Mouse (Mus musculus): ENCODE results near the gene Atp6v1g1.

GRCm38 (mm10) chr4:63582580-63582979 is 38.0 kb downstream of the Atp6v1g1 start:
- TF ChIP-seq ZNF384 (IDR thresholded peaks at IDR 0.05; ENCODE audit: low read depth, low read length): no peak
- TF ChIP-seq CHD2 (IDR thresholded peaks at IDR 0.05; ENCODE audit: low read depth, low read length): no peak
- no peak for TF ChIP-seq MAFK (IDR thresholded peaks at IDR 0.05; ENCODE audit: insufficient read depth, low read depth, low read length)
- no peak for TF ChIP-seq HCFC1 (IDR thresholded peaks at IDR 0.05; ENCODE audit: borderline replicate concordance, insufficient read depth, low read length)
- TF ChIP-seq ZC3H11A (IDR thresholded peaks at IDR 0.05; ENCODE audit: borderline replicate concordance, low read depth, low read length): no peak
